Mouse (Mus musculus) adrenal gland, postnatal 36 days (tissue): ENCODE data around the gene Nacc2. TPM values are rescaled to one million over a fixed set of nuclear protein-coding genes. Genes with fewer than 3 reads are reported as not detected.
A peak's percentile ranks its signal among the peaks of the same experiment; 100 is the strongest.

Experiments
- DNase-seq, 2 experiments: peaks; one replicate each; pipeline ENCODE4 v3.0.0; 2021; ENCODE audit warnings: mixed read lengths in 1 of 2
- total RNA-seq, 2 experiments: library from RNA; stranded (reverse); gene quantifications; 2 replicates each; pipeline ENCODE4 v1.2.3; 2021

Nacc2 gene
- total RNA-seq, 2 experiments from 2014 or later, result 33.3 to 40.1 TPM

- peak; percentile 71 to 81 for DNase-seq
Observed at GRCm38 (mm10) chr2:26139545-26140206, 16.7 kb upstream of the Nacc2 start.

GRCm38 (mm10) chr2:26139034-26139544 lies 16.1 kb upstream of the Nacc2 start:
- DNase-seq, result no peak

GRCm38 (mm10) chr2:26138252-26139033 lies 15.4 kb upstream of the Nacc2 start:
- DNase-seq, result no peak

GRCm38 (mm10) chr2:26134591-26134990 lies 11.6 kb upstream of the Nacc2 start:
- no peak for DNase-seq

- DNase-seq, result peak; percentile 92 to 96
Observed at GRCm38 (mm10) chr2:26132628-26133551, 9.9 kb upstream of the Nacc2 start.

GRCm38 (mm10) chr2:26131327-26131726 lies 8.3 kb upstream of the Nacc2 start:
- no peak for DNase-seq

- DNase-seq, result no peak
Observed at GRCm38 (mm10) chr2:26129962-26130361, 6.9 kb upstream of the Nacc2 start.

GRCm38 (mm10) chr2:26129346-26129745 lies 6.3 kb upstream of the Nacc2 start:
- no peak for DNase-seq

GRCm38 (mm10) chr2:26122171-26123078 lies 595 bp downstream of the Nacc2 start:
- peak; percentile 83 to 89 for DNase-seq

- no peak for DNase-seq
Observed at GRCm38 (mm10) chr2:26121541-26122083, 1.4 kb downstream of the Nacc2 start.

- DNase-seq, result no peak
Observed at GRCm38 (mm10) chr2:26119626-26120025, 3.4 kb downstream of the Nacc2 start.

GRCm38 (mm10) chr2:26119310-26119592 lies 3.8 kb downstream of the Nacc2 start:
- DNase-seq, result no peak

- peak in 1 of 2 experiments; percentile 45 for DNase-seq
Observed at GRCm38 (mm10) chr2:26118584-26119309, 4.3 kb downstream of the Nacc2 start.

GRCm38 (mm10) chr2:26117580-26117979 lies 5.4 kb downstream of the Nacc2 start:
- no peak for DNase-seq

GRCm38 (mm10) chr2:26116550-26116949 lies 6.5 kb downstream of the Nacc2 start:
- DNase-seq, result no peak

GRCm38 (mm10) chr2:26115215-26115614 lies 7.8 kb downstream of the Nacc2 start:
- DNase-seq, result no peak

- no peak for DNase-seq
Observed at GRCm38 (mm10) chr2:26108237-26108636, 14.8 kb downstream of the Nacc2 start.

- no peak for DNase-seq
Observed at GRCm38 (mm10) chr2:26107011-26107410, 16.0 kb downstream of the Nacc2 start.

GRCm38 (mm10) chr2:26106233-26106632 lies 16.8 kb downstream of the Nacc2 start:
- DNase-seq, result no peak

GRCm38 (mm10) chr2:26100296-26100695 lies 22.7 kb downstream of the Nacc2 start:
- DNase-seq, result no peak
